Mouse (Mus musculus) hindbrain, embryonic 14.5 days (tissue): ENCODE measurements around the gene Ddx11. TPM values are rescaled to one million over a fixed set of nuclear protein-coding genes. Genes with fewer than 3 reads are reported as not detected.

Experiments
- ATAC-seq: fragments of 200-750 bp; cut with Nextera tagmentation; 2 replicates; pipeline ENCODE4 v1.8.0; 2017; ENCODE audit warnings: moderate number of reproducible peaks, mild to moderate bottlenecking, moderate TSS enrichment, moderate library complexity; ENCODE audit not compliant: low FRiP score
- DNase-seq: peaks from one replicate; pipeline ENCODE4 v3.0.0-alpha.2; 2015; ENCODE audit warnings: low spot score
- H3K27ac ChIP-seq: fragments of 300-500 bp; sonication (generic); 2 replicates; pipeline ENCODE4 v1.5.1; 2014; ENCODE audit warnings: mild to moderate bottlenecking, moderate library complexity
- H3K27me3 ChIP-seq: fragments of 300-500 bp; sonication (generic); 2 replicates; pipeline ENCODE4 v1.6.1; 2014; ENCODE audit warnings: mild to moderate bottlenecking, low read length, mixed read lengths; ENCODE audit not compliant: control insufficient read depth, insufficient read depth
- H3K36me3 ChIP-seq: fragments of 300-500 bp; sonication (generic); replicated peaks from 2 replicates; pipeline ENCODE4 v1.6.1; 2014; ENCODE audit not compliant: control insufficient read depth, insufficient read depth
- H3K4me1 ChIP-seq: fragments of 300-500 bp; sonication (generic); replicated peaks from 2 replicates; pipeline ENCODE4 v1.6.1; 2014; ENCODE audit warnings: antibody characterized with exemption, low read length, mixed read lengths; ENCODE audit not compliant: control insufficient read depth, insufficient read depth
- H3K4me2 ChIP-seq: fragments of 300-500 bp; sonication (generic); replicated peaks from 2 replicates; pipeline ENCODE4 v1.6.1; 2014; ENCODE audit warnings: mild to moderate bottlenecking, moderate library complexity
- H3K4me3 ChIP-seq: fragments of 300-500 bp; sonication (generic); replicated peaks from 2 replicates; pipeline ENCODE4 v1.5.1; 2014; ENCODE audit warnings: mild to moderate bottlenecking, low read length
- H3K9ac ChIP-seq: fragments of 300-500 bp; sonication (generic); 2 replicates; pipeline ENCODE4 v1.6.1; 2014
- H3K9me3 ChIP-seq: fragments of 300-500 bp; sonication (generic); 2 replicates; pipeline ENCODE4 v1.6.1; 2016; ENCODE audit warnings: low read length; ENCODE audit not compliant: control insufficient read depth
- WGBS: fragments of 180-500 bp; shearing (Covaris S2); extraction: QIAGEN DNeasy Blood & Tissue Kit; methylation state at CpG from one replicate; pipeline ENCODE4 v1.1.7; 2014; 5-methylcytosine and 5-hydroxymethylcytosine counted together
- polyA plus RNA-seq: library from polyadenylated mRNA; unstranded; fragments of >200 nt; fragmentation: Nextera tagmentation; extraction: Ambion mirVana; gene quantifications from 2 replicates; pipeline ENCODE4 v1.2.1, GENCODE M21; 2014

Gene Ddx11
- polyA plus RNA-seq, 1 experiment from 2014 or later: 4.1 TPM

DNA sequence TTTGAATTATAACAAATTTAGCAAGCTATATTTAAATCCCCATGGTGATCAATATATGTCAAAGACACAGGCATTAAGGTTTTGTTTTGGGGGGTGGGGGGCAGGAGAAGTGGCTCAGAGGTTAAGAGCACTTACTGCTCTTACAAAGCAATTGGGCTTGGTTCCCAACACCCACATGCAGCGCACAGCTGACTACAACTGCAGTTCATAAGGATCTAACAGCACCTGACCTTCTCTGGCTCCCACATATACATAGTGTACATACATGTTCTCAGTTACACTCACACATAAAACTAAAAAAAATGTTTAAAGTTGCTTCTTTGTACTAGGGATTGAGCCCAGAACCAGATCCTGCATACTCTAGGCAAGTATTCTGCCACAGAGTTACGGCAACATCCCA lies 31.9 kb upstream of the Ddx11 start:
- ATAC-seq: no peak
- WGBS: 91% methylated on average over 2 of the region's 2 CpGs
- Histone ChIP-seq H3K36me3 (peaks cover 30% of the 10 kb centered on the region), H3K27ac (no peak overlapping the region), H3K4me2 (no peak overlapping the region), H3K27me3 (no peaks in the 10 kb centered on the region), H3K9me3 (no peaks in the 10 kb centered on the region), H3K4me3 (no peak overlapping the region), H3K4me1 (no peaks in the 10 kb centered on the region), H3K9ac (no peak overlapping the region)
- DNase-seq: no peak

DNA sequence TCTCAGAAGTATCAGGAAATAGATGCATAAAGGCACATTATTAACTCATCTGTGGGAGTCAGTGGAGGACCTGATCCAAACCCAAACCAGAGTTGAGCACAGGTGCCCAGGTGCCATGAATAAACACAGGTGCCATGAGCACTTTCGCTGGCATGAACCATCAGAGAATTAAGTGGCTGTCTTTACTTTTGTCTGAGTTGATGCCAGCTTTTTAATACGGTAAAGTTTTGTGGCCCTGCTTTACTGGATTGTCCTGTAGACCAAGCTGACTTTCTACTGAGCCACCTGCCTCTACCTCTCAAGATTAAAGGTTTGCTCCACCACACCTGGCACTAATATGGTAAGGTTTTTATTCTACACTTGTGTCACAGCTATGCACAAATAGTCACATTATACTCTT lies 31.3 kb upstream of the Ddx11 start:
- H3K27me3 ChIP-seq: no peaks in the 10 kb centered on the region
- H3K4me2 ChIP-seq: no peak overlapping the region
- no peak overlapping the region for H3K9ac ChIP-seq
- H3K4me1 ChIP-seq: no peaks in the 10 kb centered on the region
- H3K36me3 ChIP-seq: peaks cover 24% of the 10 kb centered on the region
- DNase-seq (no peak), ATAC-seq (no peak)
- no peak overlapping the region for H3K27ac ChIP-seq
- 90% methylated on average over 2 of the region's 2 CpGs for WGBS
- H3K4me3 ChIP-seq: no peak overlapping the region
- no peaks in the 10 kb centered on the region for H3K9me3 ChIP-seq

DNA sequence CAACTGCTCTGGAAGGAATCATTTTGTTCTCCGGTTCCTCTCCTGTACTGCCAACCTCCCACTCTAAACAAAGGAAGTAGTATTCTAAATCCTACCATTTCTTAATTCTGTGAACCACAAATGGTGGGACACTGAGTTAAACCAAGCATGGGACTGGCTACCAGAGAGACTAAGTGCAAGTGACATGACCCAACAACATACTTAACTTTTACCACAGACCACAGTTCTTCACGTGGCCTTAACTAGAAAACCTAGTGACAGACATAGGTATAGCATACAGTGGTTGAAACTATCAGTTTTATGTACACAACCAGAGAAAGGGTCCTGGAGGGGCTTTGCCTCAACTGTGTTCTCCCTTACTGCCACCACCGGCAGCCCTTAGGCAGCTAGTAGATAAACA lies 30.7 kb upstream of the Ddx11 start:
- ATAC-seq (no peak), DNase-seq (no peak)
- H3K9ac ChIP-seq: no peak overlapping the region
- WGBS: 89% methylated on average over 3 of the region's 3 CpGs
- H3K27me3 ChIP-seq: no peaks in the 10 kb centered on the region
- H3K4me2 ChIP-seq: no peak overlapping the region
- no peak overlapping the region for H3K27ac ChIP-seq
- peaks cover 19% of the 10 kb centered on the region for H3K36me3 ChIP-seq
- no peak overlapping the region for H3K4me3 ChIP-seq
- no peaks in the 10 kb centered on the region for H3K4me1 ChIP-seq
- H3K9me3 ChIP-seq: no peaks in the 10 kb centered on the region

DNA sequence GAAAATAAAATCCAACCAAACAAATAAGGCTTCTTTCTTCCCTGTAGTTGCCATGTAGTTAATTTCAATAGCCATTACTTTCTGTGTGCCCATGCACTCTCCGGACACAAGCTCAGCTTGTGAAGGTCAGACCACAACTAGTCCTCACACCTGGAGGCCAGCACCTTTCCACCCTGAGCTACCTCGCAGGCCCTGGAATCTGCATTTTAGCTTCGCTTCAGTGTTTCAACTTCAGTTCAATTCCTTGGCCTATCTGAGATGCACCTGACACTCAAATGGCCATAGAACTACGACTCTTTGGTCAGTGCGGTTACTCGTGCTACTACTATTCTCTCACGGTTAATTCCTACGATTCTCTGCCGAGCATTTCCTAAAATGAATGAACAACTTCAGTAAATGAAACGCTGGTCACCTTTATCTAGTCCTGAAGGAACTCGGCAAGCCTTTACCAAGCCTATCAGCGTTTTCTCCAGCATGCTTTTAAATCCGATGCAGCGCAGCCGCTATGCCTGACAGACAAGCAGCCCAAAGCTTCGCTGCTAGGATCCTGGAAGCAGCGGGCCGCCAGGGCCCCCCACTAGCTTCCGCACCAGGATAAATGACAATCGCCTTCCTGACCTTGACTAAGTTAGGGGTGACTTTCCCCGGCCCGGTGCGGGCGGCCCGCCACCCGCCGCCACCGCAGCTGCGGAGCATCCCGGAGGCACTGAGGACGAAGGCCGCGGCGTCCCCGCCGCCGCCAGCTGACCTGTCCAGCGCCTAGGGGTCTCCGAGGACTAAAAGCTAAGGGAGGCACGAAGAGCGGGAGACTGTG lies 22.5 kb upstream of the Ddx11 start:
- H3K4me1 ChIP-seq: peaks cover 11% of the 10 kb centered on the region
- ATAC-seq: no peak; the same call in 1 of the 2 replicates
- H3K36me3 ChIP-seq: no peaks in the 10 kb centered on the region
- H3K4me2 ChIP-seq: peak overlapping the region; percentile 84
- no peaks in the 10 kb centered on the region for H3K9me3 ChIP-seq
- H3K27ac ChIP-seq: peak overlapping the region; percentile 93
- H3K4me3 ChIP-seq: peak overlapping the region; percentile 77
- peak overlapping the region; percentile 89 for H3K9ac ChIP-seq
- H3K27me3 ChIP-seq: no peaks in the 10 kb centered on the region
- peak; percentile 48 for DNase-seq
- under 1% methylated on average over 41 of the region's 41 CpGs for WGBS

DNA sequence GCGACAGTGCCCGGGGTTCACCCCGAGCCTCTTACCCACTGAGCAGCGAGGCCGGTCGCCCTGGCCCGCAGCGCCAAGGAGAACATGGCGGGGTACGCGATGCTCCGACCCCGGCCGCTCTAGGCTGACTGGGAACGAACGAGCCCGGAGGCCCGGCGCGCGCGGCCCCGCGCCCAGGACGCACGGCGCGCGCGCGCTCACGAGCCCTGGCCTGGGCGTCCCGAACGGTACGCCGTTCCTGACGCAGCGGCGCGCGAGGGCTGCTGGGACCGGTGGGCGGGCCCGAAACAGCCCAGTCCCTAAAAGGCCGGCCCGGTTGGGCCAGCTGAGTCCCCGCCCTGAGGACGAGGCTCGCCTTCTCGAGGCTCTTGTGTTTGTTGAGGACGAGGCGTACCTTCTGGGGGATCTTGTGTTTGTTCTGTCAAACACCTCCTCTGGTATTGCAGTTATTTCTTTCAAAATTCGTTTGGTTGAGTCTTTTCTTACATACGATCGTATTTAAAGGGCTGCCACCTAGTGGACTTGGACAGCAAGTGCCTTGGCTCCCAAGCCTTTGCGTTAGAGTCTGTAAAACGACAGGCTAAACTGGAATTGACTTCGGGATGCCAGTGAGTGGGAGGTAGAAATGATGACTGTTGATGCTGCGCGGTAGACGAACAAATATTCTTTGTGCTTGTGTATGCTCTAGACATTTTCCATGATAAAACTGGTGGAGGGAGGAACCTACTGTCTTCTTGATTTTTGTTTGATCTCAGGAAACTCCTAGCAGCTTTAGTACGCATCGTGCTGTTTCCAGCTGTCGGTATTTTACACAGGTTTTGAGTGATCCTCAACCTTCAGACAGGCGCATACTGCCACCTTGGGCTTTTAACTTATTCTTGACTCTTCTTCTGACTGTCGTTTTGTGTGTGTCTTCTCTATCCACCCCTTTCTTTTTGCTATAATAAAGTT lies 21.7 kb upstream of the Ddx11 start, which contains the start of gene Ndufv2:
Ndufv2 (minus strand) TSS at position 180 of the 951 bp plus-strand sequence.
- under 1% methylated on average over 67 of the region's 67 CpGs for WGBS
- peak within 1 kb of the TSS; percentile 93 for H3K27ac ChIP-seq
- peak within 1 kb of the TSS; percentile 77 for H3K4me3 ChIP-seq
- peak within 1 kb of the TSS; percentile 89 for H3K9ac ChIP-seq
- peak within 1 kb of the TSS; percentile 84 for H3K4me2 ChIP-seq
- ATAC-seq (peak; percentile 99), DNase-seq (peak; percentile 98)
- H3K36me3 ChIP-seq: no peaks in the 10 kb centered on the region
- no peaks in the 10 kb centered on the region for H3K9me3 ChIP-seq
- peaks cover 11% of the 10 kb centered on the region for H3K4me1 ChIP-seq
- no peaks in the 10 kb centered on the region for H3K27me3 ChIP-seq

DNA sequence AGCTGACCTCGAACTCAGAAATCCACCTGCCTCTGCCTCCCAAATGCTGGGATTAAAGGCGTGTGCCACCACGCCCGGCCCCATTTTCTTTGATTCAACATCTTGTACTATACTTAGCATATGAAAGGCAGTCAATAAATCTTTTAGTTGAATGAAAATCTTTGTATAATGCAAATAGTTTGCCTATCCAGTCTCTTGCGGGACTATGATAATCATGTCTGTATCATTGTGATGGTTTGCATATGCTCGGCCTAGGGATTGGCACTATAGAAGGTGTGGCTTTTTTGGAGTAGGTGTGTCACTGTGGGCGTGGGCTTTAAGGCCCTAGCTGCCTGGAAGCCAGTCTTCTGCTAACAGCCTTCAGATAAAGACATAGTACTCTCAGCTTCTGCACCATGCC lies 19.2 kb upstream of the Ddx11 start:
- Histone ChIP-seq H3K9me3 (no peaks in the 10 kb centered on the region), H3K4me3 (no peak overlapping the region), H3K4me2 (no peak overlapping the region), H3K27ac (no peak overlapping the region), H3K27me3 (no peaks in the 10 kb centered on the region), H3K4me1 (peaks cover 11% of the 10 kb centered on the region), H3K36me3 (no peaks in the 10 kb centered on the region), H3K9ac (no peak overlapping the region)
- WGBS: 82% methylated on average over 7 of the region's 7 CpGs
- no peak for DNase-seq
- ATAC-seq: no peak

DNA sequence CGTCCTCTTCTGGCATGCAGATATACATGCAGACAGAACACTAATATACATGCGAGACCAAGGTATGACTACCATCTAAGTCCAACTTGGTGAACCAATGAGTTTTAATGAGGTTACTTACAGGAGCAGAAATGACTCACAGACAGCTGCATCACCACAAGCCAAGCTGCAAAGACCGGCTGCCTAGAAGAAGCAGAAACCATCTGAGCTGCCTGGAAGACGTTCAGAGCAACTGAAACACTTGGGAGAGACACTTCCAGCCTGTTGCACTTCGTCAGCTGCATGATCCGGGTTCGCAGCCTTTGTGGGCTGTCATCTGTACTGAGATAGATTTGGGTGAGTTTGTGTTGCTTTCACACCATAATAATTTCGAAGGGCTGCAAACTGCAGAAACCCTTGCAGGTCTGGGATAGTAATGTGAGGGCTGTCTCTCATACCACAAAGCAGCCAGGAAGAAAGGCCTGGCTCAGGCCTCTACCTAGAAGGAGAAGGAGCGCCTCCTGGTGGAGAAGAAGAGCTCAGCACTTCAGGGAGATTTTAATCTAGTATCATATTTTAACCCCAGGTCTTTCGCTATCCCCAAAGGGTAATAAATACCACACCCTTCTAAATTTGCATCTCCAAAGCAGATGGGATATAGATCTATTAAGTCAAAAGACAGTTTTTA lies 16.6 kb upstream of the Ddx11 start:
- no peak overlapping the region for H3K27ac ChIP-seq
- WGBS: 51% methylated on average over 10 of the region's 10 CpGs
- no peaks in the 10 kb centered on the region for H3K9me3 ChIP-seq
- peak; percentile 81 for DNase-seq
- no peaks in the 10 kb centered on the region for H3K27me3 ChIP-seq
- 0 out of 2 replicates have a peak, but pooled peaks cover 4% of the 10 kb centered on the region for H3K4me1 ChIP-seq
- ATAC-seq: no peak
- H3K4me3 ChIP-seq: no peak overlapping the region
- H3K9ac ChIP-seq: no peak overlapping the region
- no peaks in the 10 kb centered on the region for H3K36me3 ChIP-seq
- no peak overlapping the region for H3K4me2 ChIP-seq

DNA sequence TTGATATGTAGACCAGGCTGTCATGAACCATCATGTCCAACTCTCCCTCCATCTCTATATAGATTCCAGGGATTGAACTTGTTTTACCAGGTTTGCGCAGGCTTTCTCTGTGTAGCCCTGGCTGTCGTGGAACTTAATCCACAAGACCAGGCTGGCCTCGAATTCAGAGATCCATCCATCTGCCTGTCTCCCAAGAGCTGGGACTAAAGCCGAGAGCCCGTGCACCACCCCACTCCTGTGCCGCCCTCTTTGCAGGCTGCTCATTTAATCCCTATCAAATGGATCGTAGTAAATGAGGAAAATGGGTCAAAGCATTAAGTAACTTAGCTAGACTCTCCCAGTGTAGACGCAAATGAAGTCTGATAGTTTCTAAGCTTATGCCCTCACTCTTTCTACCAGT lies 15.9 kb upstream of the Ddx11 start:
- H3K36me3 ChIP-seq: no peaks in the 10 kb centered on the region
- H3K4me2 ChIP-seq: no peak overlapping the region
- DNase-seq (no peak), ATAC-seq (no peak)
- no peaks in the 10 kb centered on the region for H3K27me3 ChIP-seq
- peaks cover 10% of the 10 kb centered on the region for H3K4me1 ChIP-seq
- H3K9me3 ChIP-seq: no peaks in the 10 kb centered on the region
- no peak overlapping the region for H3K9ac ChIP-seq
- H3K4me3 ChIP-seq: no peak overlapping the region
- 73% methylated on average over 8 of the region's 8 CpGs for WGBS
- no peak overlapping the region for H3K27ac ChIP-seq

DNA sequence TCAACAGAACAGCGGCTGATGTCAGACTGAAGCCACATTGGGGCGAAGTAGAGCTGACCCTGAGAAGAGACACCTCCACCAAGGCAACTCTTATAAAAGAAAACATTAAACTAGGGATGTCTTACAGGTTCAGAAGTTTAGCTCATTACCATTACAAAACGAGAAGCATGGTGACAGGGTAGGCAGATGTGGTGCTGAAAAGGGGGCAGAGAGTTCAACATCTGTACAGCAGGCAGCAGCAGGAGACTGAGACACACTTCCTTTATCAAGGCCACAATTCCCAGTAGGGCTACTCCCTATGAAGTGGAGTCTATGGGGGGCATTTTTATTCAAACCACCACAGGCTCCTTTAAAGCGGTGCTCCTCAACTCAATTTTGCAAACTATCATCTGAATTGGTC lies 15.1 kb upstream of the Ddx11 start:
- H3K27me3 ChIP-seq: no peaks in the 10 kb centered on the region
- H3K9ac ChIP-seq: no peak overlapping the region
- 80% methylated on average over 4 of the region's 4 CpGs for WGBS
- no peak overlapping the region for H3K27ac ChIP-seq
- ATAC-seq (no peak), DNase-seq (no peak)
- no peaks in the 10 kb centered on the region for H3K9me3 ChIP-seq
- no peak overlapping the region for H3K4me3 ChIP-seq
- H3K4me1 ChIP-seq: peaks cover 13% of the 10 kb centered on the region
- H3K4me2 ChIP-seq: no peak overlapping the region
- no peaks in the 10 kb centered on the region for H3K36me3 ChIP-seq
